ENCODE assay signal across 7 mouse cellular contexts in the genomic region with DNA sequence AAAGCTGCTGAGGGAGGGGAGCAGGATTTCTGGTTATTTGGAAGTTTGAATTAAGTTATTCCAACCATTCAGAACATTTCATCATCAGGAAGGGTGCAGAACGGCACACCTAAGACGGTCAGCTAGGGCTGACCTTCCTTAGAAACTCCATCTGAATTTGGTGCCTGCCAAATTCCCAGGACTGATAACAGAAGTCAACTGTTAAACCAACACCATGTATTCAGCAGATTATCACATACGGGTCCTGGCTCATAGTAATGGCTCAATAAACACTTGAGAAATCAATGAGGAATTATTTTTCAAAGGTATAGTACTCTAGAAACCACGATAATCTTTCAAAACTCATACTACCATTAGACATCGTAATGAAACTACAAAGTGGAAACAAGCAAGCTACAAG. TPM values are rescaled to one million over a fixed set of nuclear protein-coding genes. Genes with fewer than 3 reads are reported as not detected.
DNase-seq lines count a peak whose midpoint lies in the region; ATAC-seq lines count a peak whose summit lies in the region.

No protein-coding gene starts in this region.

- no peak for ATAC-seq in megakaryocyte, adult 5-6 weeks (ENCODE audit: poor library complexity, severe bottlenecking)
- no peak for ATAC-seq in forebrain, embryonic 13.5 days
- ATAC-seq in liver, embryonic 11.5 days (replicated peaks; ENCODE audit: low FRiP score) = no peak

- H3K9me3 ChIP-seq in megakaryocyte, embryonic 14.5 days = no peaks in the 10 kb centered on the region
- no peaks in the 10 kb centered on the region for H3K9me3 ChIP-seq in forebrain, embryonic 13.5 days (replicated peaks)
- H3K9me3 ChIP-seq in liver, embryonic 11.5 days (ENCODE audit: control insufficient read depth, low read length) = no peaks in the 10 kb centered on the region

- peak overlapping the region; percentile 45; the same call in 1 of the 2 replicates for H3K9ac ChIP-seq in forebrain, embryonic 13.5 days
- H3K9ac ChIP-seq in liver, embryonic 11.5 days (ENCODE audit: low read depth, low read length) = peak overlapping the region; percentile 48; the same call in 1 of the 2 replicates

- H3K36me3 ChIP-seq in megakaryocyte, embryonic 14.5 days (replicated peaks; ENCODE audit: low read length) = peaks cover 5% of the 10 kb centered on the region
- no peaks in the 10 kb centered on the region for H3K36me3 ChIP-seq in forebrain, embryonic 13.5 days (ENCODE audit: poor library complexity, severe bottlenecking)
- H3K36me3 ChIP-seq in liver, embryonic 11.5 days (ENCODE audit: control insufficient read depth, insufficient read depth, low read length) = no peaks in the 10 kb centered on the region

- H3K27ac ChIP-seq in forebrain, embryonic 13.5 days = no peak overlapping the region
- H3K27ac ChIP-seq in liver, embryonic 11.5 days (ENCODE audit: low read depth, low read length) = no peak overlapping the region

- peaks cover 55% of the 10 kb centered on the region for H3K4me1 ChIP-seq in megakaryocyte, embryonic 14.5 days
- peaks cover 26% of the 10 kb centered on the region for H3K4me1 ChIP-seq in forebrain, embryonic 13.5 days
- peaks cover 23% of the 10 kb centered on the region for H3K4me1 ChIP-seq in liver, embryonic 11.5 days (replicated peaks; ENCODE audit: control insufficient read depth, insufficient read depth, low read length)

- H3K4me3 ChIP-seq in megakaryocyte, embryonic 14.5 days (replicated peaks) = peak overlapping the region; percentile 94
- H3K4me3 ChIP-seq in forebrain, embryonic 13.5 days = peak overlapping the region; percentile 94
- H3K4me3 ChIP-seq in liver, embryonic 11.5 days (ENCODE audit: low read depth, low read length) = peak overlapping the region; percentile 97

- no peak for DNase-seq in liver, embryonic 11.5 days (ENCODE audit: low spot score)
- DNase-seq in thymus, postnatal 4 days = no peak
- no peak for DNase-seq in cerebellum, adult 9-10 months
- no peak for DNase-seq in kidney, adult 11 months

- 50% methylated on average over 5 of the region's 5 CpGs for whole genome bisulfite sequencing in forebrain, embryonic 13.5 days
- 22% methylated on average over 5 of the region's 5 CpGs for WGBS in liver, embryonic 11.5 days

- no peaks in the 10 kb centered on the region for H3K27me3 ChIP-seq in megakaryocyte, embryonic 14.5 days (replicated peaks)
- H3K27me3 ChIP-seq in forebrain, embryonic 13.5 days = no peaks in the 10 kb centered on the region
- no peaks in the 10 kb centered on the region for H3K27me3 ChIP-seq in liver, embryonic 11.5 days (replicated peaks; ENCODE audit: control insufficient read depth, insufficient read depth, low read length)

- H3K4me2 ChIP-seq in forebrain, embryonic 13.5 days = peak overlapping the region; percentile 71
- H3K4me2 ChIP-seq in liver, embryonic 11.5 days = peak overlapping the region; percentile 78

RNA-seq across cellular contexts. Expression of gene Tlk1, which starts 2.1 kb away (rescaled TPM):
- polyA plus RNA-seq in megakaryocyte, embryonic 14.5 days (2012; ENCODE audit: insufficient read depth, low replicate concordance) = 11.7 and 15.7 TPM in 2 replicates
- total RNA-seq in megakaryocyte, adult 5-6 weeks (2015) = 69.5 and 73.3 TPM in 2 replicates
- 43.1 and 61.4 TPM in 2 replicates for total RNA-seq in megakaryocyte, adult 5-6 weeks (2017)
- 23.6 and 26.6 TPM in 2 replicates for polyA plus RNA-seq in forebrain, embryonic 13.5 days (2015; fragmentation: Nextera tagmentation; extraction: Ambion mirVana)
- polyA plus RNA-seq in liver, embryonic 11.5 days (2014; fragmentation: Nextera tagmentation; extraction: Ambion mirVana) = 52.2 and 54.7 TPM in 2 replicates
